30 mouse cellular contexts compared by ENCODE assay signal in genomic region chr14:17055741-17056140, GRCm38 (mm10).
A peak's percentile ranks its signal among the peaks of the same experiment; 100 is the strongest.
DNase-seq lines count a peak whose midpoint lies in the region; ATAC-seq and TF ChIP-seq lines count a peak whose summit lies in the region.
"Had no signal": no experiment of that assay in that cellular context is flagged by ENCODE, and none has a peak within 500 bp of the region (broad histone marks: within the 10 kb centered on the region; RNA-seq: fewer than 3 reads in every experiment).

No protein-coding gene starts in this region.

- H3K27ac ChIP-seq in liver, embryonic 11.5 days (ENCODE audit: low read depth, low read length), result no peak overlapping the region
- no peak overlapping the region for H3K27ac ChIP-seq in liver, postnatal 0 days (ENCODE audit: low read depth)
- H3K27ac ChIP-seq in forebrain, embryonic 12.5 days, result no peak overlapping the region
- H3K27ac ChIP-seq: embryonic facial prominence, embryonic 10.5 days; embryonic facial prominence, embryonic 13.5 days; forebrain, embryonic 13.5 days; heart, embryonic 15.5 days; hindbrain, embryonic 12.5 days; hindbrain, embryonic 15.5 days had no signal

- no peak for TF ChIP-seq EP300 in liver, postnatal 0 days (IDR thresholded peaks at IDR 0.05; ENCODE audit: low read depth)

- peak; percentile 65 for ATAC-seq in liver, embryonic 11.5 days (replicated peaks; ENCODE audit: low FRiP score)
- no peak for ATAC-seq in liver, postnatal 0 days
- peak; percentile 95 for ATAC-seq in granulocyte monocyte progenitor cell, adult 5-6 weeks (replicated peaks; ENCODE audit: poor library complexity, severe bottlenecking)
- peak; percentile 85 for ATAC-seq in megakaryocyte, adult 5-6 weeks (ENCODE audit: poor library complexity, severe bottlenecking)
- ATAC-seq in forebrain, embryonic 12.5 days (ENCODE audit: low FRiP score), result no peak
- ATAC-seq: CD4-positive, CD25-positive, alpha-beta regulatory T cell, adult 4 months; forebrain, embryonic 13.5 days; forebrain, embryonic 16.5 days had no signal

- H3K9ac ChIP-seq in liver, embryonic 11.5 days (ENCODE audit: low read depth, low read length), result no peak overlapping the region
- H3K9ac ChIP-seq in liver, postnatal 0 days (replicated peaks), result no peak overlapping the region
- H3K9ac ChIP-seq in forebrain, embryonic 12.5 days, result no peak overlapping the region
- H3K9ac ChIP-seq: embryonic facial prominence, embryonic 13.5 days; forebrain, embryonic 13.5 days; heart, embryonic 12.5 days; heart, embryonic 15.5 days; hindbrain, embryonic 12.5 days; hindbrain, embryonic 15.5 days had no signal

- H3K36me3 ChIP-seq in liver, embryonic 11.5 days (ENCODE audit: control insufficient read depth, insufficient read depth, low read length), result no peaks in the 10 kb centered on the region
- no peaks in the 10 kb centered on the region for H3K36me3 ChIP-seq in liver, postnatal 0 days (replicated peaks; ENCODE audit: insufficient read depth, low read length)
- H3K36me3 ChIP-seq in forebrain, embryonic 12.5 days (replicated peaks), result no peaks in the 10 kb centered on the region
- H3K36me3 ChIP-seq: embryonic facial prominence, embryonic 10.5 days; embryonic facial prominence, embryonic 13.5 days; heart, embryonic 12.5 days; heart, embryonic 15.5 days; hindbrain, embryonic 12.5 days; hindbrain, embryonic 15.5 days had no signal

- WGBS in liver, embryonic 11.5 days, result 33% methylated on average over 1 of the region's 1 CpGs
- WGBS in liver, postnatal 0 days (ENCODE audit: insufficient replicate concordance), result 22% methylated on average over 1 of the region's 1 CpGs
- WGBS in forebrain, embryonic 12.5 days, result 80% methylated on average over 1 of the region's 1 CpGs

- DNase-seq in liver, embryonic 11.5 days (ENCODE audit: low spot score), result no peak
- DNase-seq in liver, postnatal 0 days, result no peak
- DNase-seq in 416B (ENCODE audit: low read depth), result peak; percentile 6
- no peak for DNase-seq in testis, postnatal 14 days (ENCODE audit: low spot score)
- no peak for DNase-seq in B cell, adult 2 months
- DNase-seq: adrenal gland, postnatal 10 days; adrenal gland, postnatal 36 days; cerebellum, adult 11 months; cerebellum, adult 2 months; cerebellum, adult 9-11 months; cerebellum, postnatal 25 days; embryo, embryonic 11 days; gastrocnemius, postnatal 10 days; gastrocnemius, postnatal 36 days; heart, adult 11 months; heart, postnatal 10 days; heart, postnatal 36 days had no signal

- TF ChIP-seq CTCF in liver, postnatal 0 days (IDR thresholded peaks at IDR 0.05; ENCODE audit: low read depth), result no peak

- H3K4me2 ChIP-seq in liver, embryonic 11.5 days, result no peak overlapping the region
- H3K4me2 ChIP-seq in liver, postnatal 0 days (ENCODE audit: low read depth, low read length), result no peak overlapping the region
- H3K4me2 ChIP-seq in forebrain, embryonic 12.5 days, result no peak overlapping the region
- H3K4me2 ChIP-seq: embryonic facial prominence, embryonic 13.5 days; forebrain, embryonic 13.5 days; heart, embryonic 12.5 days; heart, embryonic 15.5 days; hindbrain, embryonic 12.5 days; hindbrain, embryonic 15.5 days had no signal

- no peaks in the 10 kb centered on the region for H3K9me3 ChIP-seq in liver, embryonic 11.5 days (ENCODE audit: control insufficient read depth, low read length)
- H3K9me3 ChIP-seq in liver, postnatal 0 days (ENCODE audit: low read length), result no peaks in the 10 kb centered on the region
- H3K9me3 ChIP-seq in forebrain, embryonic 12.5 days, result no peaks in the 10 kb centered on the region
- H3K9me3 ChIP-seq: embryonic facial prominence, embryonic 10.5 days; embryonic facial prominence, embryonic 13.5 days; forebrain, embryonic 13.5 days; heart, embryonic 12.5 days; heart, embryonic 15.5 days; hindbrain, embryonic 12.5 days; hindbrain, embryonic 15.5 days had no signal

- no peaks in the 10 kb centered on the region for H3K4me1 ChIP-seq in liver, embryonic 11.5 days (replicated peaks; ENCODE audit: control insufficient read depth, insufficient read depth, low read length)
- peaks cover 12% of the 10 kb centered on the region for H3K4me1 ChIP-seq in liver, postnatal 0 days (ENCODE audit: insufficient read depth)
- no peaks in the 10 kb centered on the region for H3K4me1 ChIP-seq in forebrain, embryonic 12.5 days
- H3K4me1 ChIP-seq: embryonic facial prominence, embryonic 10.5 days; embryonic facial prominence, embryonic 13.5 days; forebrain, embryonic 13.5 days; heart, embryonic 12.5 days; heart, embryonic 15.5 days; hindbrain, embryonic 12.5 days; hindbrain, embryonic 15.5 days had no signal

- H3K4me3 ChIP-seq in liver, embryonic 11.5 days (ENCODE audit: low read depth, low read length), result no peak overlapping the region
- no peak overlapping the region for H3K4me3 ChIP-seq in liver, postnatal 0 days (ENCODE audit: low read depth, low read length)
- no peak overlapping the region for H3K4me3 ChIP-seq in forebrain, embryonic 12.5 days (replicated peaks)
- H3K4me3 ChIP-seq: embryonic facial prominence, embryonic 10.5 days; embryonic facial prominence, embryonic 13.5 days; erythroblast, embryonic 14.5 days; forebrain, embryonic 13.5 days; heart, embryonic 12.5 days; heart, embryonic 15.5 days; hindbrain, embryonic 12.5 days; hindbrain, embryonic 15.5 days had no signal

- H3K27me3 ChIP-seq in liver, embryonic 11.5 days (replicated peaks; ENCODE audit: control insufficient read depth, insufficient read depth, low read length), result no peaks in the 10 kb centered on the region
- no peaks in the 10 kb centered on the region for H3K27me3 ChIP-seq in liver, postnatal 0 days (ENCODE audit: insufficient read depth, low read length)
- H3K27me3 ChIP-seq in forebrain, embryonic 12.5 days, result no peaks in the 10 kb centered on the region
- H3K27me3 ChIP-seq: embryonic facial prominence, embryonic 13.5 days; forebrain, embryonic 13.5 days; heart, embryonic 12.5 days; heart, embryonic 15.5 days; hindbrain, embryonic 12.5 days; hindbrain, embryonic 15.5 days had no signal

Comparison
In these comparisons a context has a peak if more than half of its experiments do, and no peak if none do; other contexts are left out.
1. ATAC-seq: peak in liver, embryonic 11.5 days (single experiment), granulocyte monocyte progenitor cell, adult 5-6 weeks (single experiment) and megakaryocyte, adult 5-6 weeks (single experiment); none in liver, postnatal 0 days (single experiment) and forebrain, embryonic 12.5 days (single experiment).